Mouse (Mus musculus) liver, adult 10 weeks (tissue): ENCODE results near the gene Trpm2. TPM values are rescaled to one million over a fixed set of nuclear protein-coding genes. Genes with fewer than 3 reads are reported as not detected.

Source experiments
- polyA plus RNA-seq: library from polyadenylated mRNA; stranded (reverse); fragments of 350-450 nt; fragmentation: Illumina TruSeq; extraction: RNeasy Lipid Tissue Mini Kit (QIAGEN cat#74804); gene quantifications from one replicate; pipeline ENCODE4 v1.2.3, GENCODE M21; 2014; ENCODE audit warnings: low read depth, low replicate concordance

Gene Trpm2
- polyA plus RNA-seq = 1.7 TPM

GRCm38 (mm10) chr10:77970481-77970880 is at the start of gene Trpm2:
TSS of gene Trpm2 (minus strand) at chr10:77970563.

GRCm38 (mm10) chr10:78009945-78010293 is 39.6 kb upstream of the Trpm2 start, which contains the start of gene Pfkl:
TSS of gene Pfkl (minus strand) at chr10:78010083.

GRCm38 (mm10) chr10:77978351-77979350 is 8.3 kb upstream of the Trpm2 start, which contains the start of gene 1810043G02Rik:
TSS of gene 1810043G02Rik (plus strand) at chr10:77978524.

GRCm38 (mm10) chr10:77902211-77902893 is 68.0 kb downstream of the Trpm2 start, which contains the start of gene Lrrc3:
TSS of gene Lrrc3 (minus strand) at chr10:77902536.

GRCm38 (mm10) chr10:77861675-77862074 is 108.7 kb downstream of the Trpm2 start, which contains the start of gene Gm3285:
TSS of gene Gm3285 (plus strand) at chr10:77861975.

Other genes with a start within 250 kb of the Trpm2 start
- gene Krtap12-1, start 250.0 kb downstream of the Trpm2 start, polyA plus RNA-seq = not detected
- gene Gm10100, start 244.1 kb downstream of the Trpm2 start, polyA plus RNA-seq = not detected
- not detected for gene Gm18596, start 227.9 kb downstream of the Trpm2 start, polyA plus RNA-seq
- gene Gm9736, start 219.2 kb downstream of the Trpm2 start, polyA plus RNA-seq = not detected
- gene Gm3233, start 210.9 kb downstream of the Trpm2 start, polyA plus RNA-seq = not detected
- gene Gm3238, start 199.2 kb downstream of the Trpm2 start, polyA plus RNA-seq = not detected
- not detected for gene Gm7138, start 193.6 kb downstream of the Trpm2 start, polyA plus RNA-seq
- gene Gm3250, start 188.0 kb downstream of the Trpm2 start, polyA plus RNA-seq = not detected
- gene Gm7137, start 182.4 kb downstream of the Trpm2 start, polyA plus RNA-seq = not detected
- gene Gm9639, start 175.5 kb downstream of the Trpm2 start, polyA plus RNA-seq = not detected
- not detected for gene Gm19668, start 171.4 kb downstream of the Trpm2 start, polyA plus RNA-seq
- not detected for gene Gm9507, start 158.7 kb downstream of the Trpm2 start, polyA plus RNA-seq
- gene Gm2696, start 155.9 kb downstream of the Trpm2 start, polyA plus RNA-seq = not detected
- gene Krtap10-4, start 143.5 kb downstream of the Trpm2 start, polyA plus RNA-seq = not detected
- gene Krtap10-10, start 134.6 kb downstream of the Trpm2 start, polyA plus RNA-seq = not detected
- gene Gm36176, start 123.8 kb downstream of the Trpm2 start, polyA plus RNA-seq = not detected
- gene Gm10318, start 117.7 kb downstream of the Trpm2 start, polyA plus RNA-seq = not detected
- gene Gm3285, start 108.6 kb downstream of the Trpm2 start, polyA plus RNA-seq = not detected
- 15.8 TPM for gene Lrrc3, start 68.0 kb downstream of the Trpm2 start, polyA plus RNA-seq
- gene 1810043G02Rik, start 8.0 kb upstream of the Trpm2 start, polyA plus RNA-seq = 0.72 TPM
- gene Pfkl, start 39.5 kb upstream of the Trpm2 start, polyA plus RNA-seq = 1.1 TPM
- not detected for gene Dnmt3l, start 71.4 kb upstream of the Trpm2 start, polyA plus RNA-seq
- not detected for gene Aire, start 73.0 kb upstream of the Trpm2 start, polyA plus RNA-seq
- gene Icosl, start 98.7 kb upstream of the Trpm2 start, polyA plus RNA-seq = 0.48 TPM
- gene D10Jhu81e, start 199.2 kb upstream of the Trpm2 start, polyA plus RNA-seq = 34.9 TPM
- gene Pwp2, start 214.6 kb upstream of the Trpm2 start, polyA plus RNA-seq = 1.6 TPM